Mouse (Mus musculus): Measurements from ENCODE around the gene Sema3d. TPM values are rescaled to one million over a fixed set of nuclear protein-coding genes. Genes with fewer than 3 reads are reported as not detected.

The Sema3d gene
- polyA plus RNA-seq, 1 experiment = 7.7 TPM

- no peak for DNase-seq (ENCODE audit: low spot score)
Observed at GRCm38 (mm10) chr5:12634227-12634980, 251.2 kb downstream of the Sema3d start.

GRCm38 (mm10) chr5:12637763-12638468 lies 254.7 kb downstream of the Sema3d start:
- DNase-seq (ENCODE audit: low spot score) = no peak

All from urinary bladder, adult 2 months (tissue).